Mouse (Mus musculus): ENCODE measurements at regions not wholly inside any gene's neighbourhood (a gene's known extent, or its start where the extent isn't known, plus 50 kb on each side); places are given as distances from the start of the nearest gene placed in this dataset.
A peak's percentile ranks its signal among the peaks of the same experiment; 100 is the strongest.

DNA sequence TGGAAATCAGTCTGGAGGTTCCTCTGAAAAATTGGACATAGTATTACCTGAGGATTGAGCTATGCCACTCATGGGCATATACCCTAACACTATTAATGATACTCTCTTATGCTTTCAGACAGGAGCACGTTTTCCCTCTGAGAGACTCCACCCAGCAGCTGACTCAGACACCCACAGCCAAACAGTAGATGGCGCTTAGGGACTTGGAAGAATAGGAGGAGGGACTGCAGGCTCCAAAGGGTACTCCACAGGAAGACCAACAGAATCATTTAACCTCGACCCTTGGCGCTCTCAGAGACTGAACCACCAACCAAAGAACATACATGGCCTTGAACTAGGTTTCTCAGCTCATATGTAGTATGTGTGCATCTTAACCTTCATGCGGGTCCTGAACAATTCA is 216.0 kb upstream of the Fut9 start:
- no peak for DNase-seq

- no peak for DNase-seq
These were observed 200.3 kb upstream of the Fut9 start for GRCm38 (mm10) chr4:26000364-26000763.

DNA sequence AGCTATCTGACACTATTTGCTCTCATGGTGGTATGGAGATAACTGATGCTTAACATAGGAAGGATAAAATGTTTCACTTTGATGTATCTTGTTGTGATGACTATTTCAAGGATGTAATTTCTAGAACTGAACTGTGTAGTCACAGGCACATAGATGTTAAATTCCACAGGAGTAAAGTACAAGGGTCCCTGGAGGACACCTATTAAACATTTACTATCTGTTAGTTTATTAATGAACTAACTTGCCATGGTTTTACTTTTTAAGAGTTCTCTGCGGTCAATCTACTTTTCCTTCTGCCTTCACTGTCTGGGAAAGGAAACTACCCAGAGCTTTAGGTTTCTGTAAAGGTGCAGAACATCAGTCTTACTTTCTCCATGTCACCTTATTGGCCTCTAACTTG is 198.5 kb upstream of the Fut9 start:
- DNase-seq: no peak

DNA sequence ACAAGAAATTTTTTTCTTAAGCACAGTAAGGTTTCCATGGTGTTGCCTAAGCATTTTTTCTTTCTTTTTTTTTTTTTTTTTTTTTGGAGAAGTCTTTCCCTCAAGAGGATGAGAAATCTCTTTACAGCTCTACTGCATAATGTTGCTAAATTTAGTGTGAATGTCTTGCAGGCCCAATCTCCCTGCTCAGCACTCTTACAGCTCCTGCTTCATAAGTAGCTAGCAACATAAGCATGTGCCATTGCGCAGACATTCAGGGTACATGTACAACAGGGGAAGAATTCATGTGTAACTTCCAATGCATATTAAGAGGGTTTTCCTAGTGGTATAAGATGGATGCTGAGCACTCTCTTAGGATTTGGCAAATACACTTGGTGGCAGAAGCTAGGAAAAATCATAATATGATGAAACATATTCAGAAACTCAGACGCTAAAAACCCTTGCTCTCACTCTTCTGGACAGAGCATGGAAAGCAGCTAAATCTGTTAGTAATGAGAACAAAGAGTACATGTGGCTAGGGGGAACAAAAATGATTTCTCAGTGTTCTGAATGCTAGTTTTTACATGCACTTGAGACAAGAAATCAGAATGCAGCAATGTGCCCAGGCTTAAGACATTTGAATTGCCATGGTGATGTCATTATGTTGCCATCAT is 155.8 kb upstream of the Fut9 start:
- DNase-seq: no peak

DNA sequence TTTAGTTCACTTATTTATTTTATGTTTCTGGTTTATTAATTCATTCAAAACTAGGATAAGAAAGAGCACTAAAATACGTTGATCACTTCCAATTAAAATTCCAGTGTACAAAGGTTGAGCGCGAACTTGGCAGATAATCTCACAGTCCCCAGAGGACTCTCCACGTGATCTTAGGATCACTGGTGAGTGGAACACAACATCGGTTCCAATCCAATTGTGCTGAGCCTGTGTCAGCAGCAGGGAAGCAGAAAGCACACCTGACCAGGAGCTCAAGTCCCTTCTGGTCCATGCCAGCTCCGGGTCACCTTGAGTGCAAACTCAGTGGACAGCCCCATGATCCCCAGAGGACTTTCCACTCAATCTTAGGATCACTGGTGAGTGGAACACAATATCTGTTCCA is 132.5 kb upstream of the Fut9 start:
- DNase-seq: peak; percentile 76

DNA sequence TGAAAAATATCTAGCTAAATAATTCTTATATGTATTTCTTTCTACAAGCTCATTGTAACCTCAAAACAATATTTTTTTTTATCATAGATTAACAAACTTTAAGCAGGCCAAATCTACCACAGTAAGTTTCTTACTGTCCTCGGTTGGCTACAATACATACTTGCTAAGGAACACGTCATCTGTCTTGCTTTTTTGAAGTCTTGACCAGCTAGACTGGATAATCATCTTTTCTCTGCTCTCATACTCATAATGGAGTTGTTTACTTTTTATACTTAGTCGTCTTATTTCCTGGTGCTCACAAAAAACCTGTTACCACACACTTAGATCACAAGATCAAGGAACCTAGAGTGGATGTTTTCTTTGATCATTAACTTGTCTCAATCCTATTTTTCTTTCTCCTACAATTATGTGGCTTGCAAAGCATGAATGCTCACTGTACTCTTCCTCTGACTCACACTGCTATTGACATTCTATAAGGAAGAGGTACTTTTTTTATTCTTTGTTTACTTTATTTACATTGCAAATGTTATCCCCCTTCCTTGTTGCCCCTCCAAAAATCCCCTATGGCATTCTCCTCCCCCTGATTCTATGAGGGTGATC is 95.4 kb upstream of the Fut9 start:
- DNase-seq: no peak

GRCm38 (mm10) chr4:25891888-25892661 is 92.0 kb upstream of the Fut9 start:
- no peak for DNase-seq

Data from kidney, adult 11 months (tissue).